Mouse (Mus musculus) left cerebral cortex, postnatal 4 days (tissue): Measurements from ENCODE around the gene Car3. TPM values are rescaled to one million over a fixed set of nuclear protein-coding genes. Genes with fewer than 3 reads are reported as not detected.
A peak's percentile ranks its signal among the peaks of the same experiment; 100 is the strongest.
"Not testable (repeated sequence)": the region's sequence is repeated elsewhere in the genome, so short reads cannot be mapped to it uniquely, and the experiment has no call there.

Experiments
- DNase-seq: peaks from one replicate; pipeline ENCODE4 v3.0.0-alpha.2; 2022
- intact Hi-C: fragments of 180-260 bp; cut with DNase I; formaldehyde crosslinking; loops from one replicate; pipeline ENCODE4 v1.15.1; 2025
- total RNA-seq, 2 experiments: library from RNA; stranded (reverse); gene quantifications; 2 replicates each; pipeline ENCODE4 v1.2.3; 2021

The Car3 gene
- 1 to 10 TPM; 1.6 to 2.2 TPM for total RNA-seq

DNA sequence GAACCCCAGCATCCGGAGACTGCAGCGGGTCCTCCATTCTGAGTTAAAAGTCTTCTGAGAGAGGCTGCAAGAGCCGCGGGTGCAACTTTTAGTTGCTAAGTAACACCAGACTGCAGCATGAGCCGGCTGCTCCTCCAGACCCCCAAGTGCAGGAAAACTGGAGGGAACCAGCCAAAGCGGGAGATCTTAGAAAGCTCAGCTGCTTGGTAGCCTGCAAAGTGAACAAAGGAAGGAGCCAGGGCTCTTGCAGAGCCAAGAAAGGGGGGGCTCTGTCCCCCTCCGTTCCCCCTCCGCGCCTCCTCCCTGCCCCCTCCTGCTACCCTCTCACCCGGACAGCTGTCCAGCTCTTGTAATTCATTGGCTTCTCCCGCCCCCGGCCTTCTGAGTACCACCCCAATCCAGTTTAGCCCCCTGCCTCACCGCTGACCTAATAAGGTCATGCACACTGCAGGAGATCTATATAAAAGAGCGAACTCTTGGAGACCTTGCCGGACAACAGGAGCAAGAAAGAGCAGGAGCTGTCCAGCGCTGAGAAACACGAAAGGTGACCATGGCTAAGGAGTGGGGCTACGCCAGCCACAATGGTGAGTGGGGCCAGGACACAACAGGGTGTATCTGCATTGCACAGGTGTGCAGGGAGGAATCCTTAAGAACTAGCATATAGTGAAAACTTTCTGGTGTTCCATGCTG is at the start of gene Car3:
Gene Car3, plus strand, starts transcription at position 491 of the 690 bp plus-strand sequence.
- DNase-seq: peak; percentile 40
- intact Hi-C loops: no loop called here

DNA sequence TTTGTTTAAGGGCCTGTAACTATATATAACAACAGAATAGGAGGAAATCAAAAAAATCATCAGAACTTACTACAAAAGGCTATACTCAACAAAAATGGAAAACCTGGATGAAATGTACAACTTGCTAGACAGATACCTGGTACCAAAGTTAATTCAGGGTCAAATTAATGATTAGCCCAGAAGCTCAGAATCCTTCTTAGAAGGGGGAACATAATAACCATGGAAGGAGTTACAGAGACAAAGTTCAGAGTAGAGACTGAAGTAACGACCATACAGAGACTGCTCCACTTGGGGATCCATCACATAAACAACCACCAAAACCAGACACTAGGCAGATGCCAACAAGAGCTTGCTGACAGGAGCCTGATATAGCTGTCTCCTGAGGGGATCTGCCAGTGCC is 47.9 kb upstream of the Car3 start:
- DNase-seq, intact Hi-C loops: not testable (repeated sequence)

DNA sequence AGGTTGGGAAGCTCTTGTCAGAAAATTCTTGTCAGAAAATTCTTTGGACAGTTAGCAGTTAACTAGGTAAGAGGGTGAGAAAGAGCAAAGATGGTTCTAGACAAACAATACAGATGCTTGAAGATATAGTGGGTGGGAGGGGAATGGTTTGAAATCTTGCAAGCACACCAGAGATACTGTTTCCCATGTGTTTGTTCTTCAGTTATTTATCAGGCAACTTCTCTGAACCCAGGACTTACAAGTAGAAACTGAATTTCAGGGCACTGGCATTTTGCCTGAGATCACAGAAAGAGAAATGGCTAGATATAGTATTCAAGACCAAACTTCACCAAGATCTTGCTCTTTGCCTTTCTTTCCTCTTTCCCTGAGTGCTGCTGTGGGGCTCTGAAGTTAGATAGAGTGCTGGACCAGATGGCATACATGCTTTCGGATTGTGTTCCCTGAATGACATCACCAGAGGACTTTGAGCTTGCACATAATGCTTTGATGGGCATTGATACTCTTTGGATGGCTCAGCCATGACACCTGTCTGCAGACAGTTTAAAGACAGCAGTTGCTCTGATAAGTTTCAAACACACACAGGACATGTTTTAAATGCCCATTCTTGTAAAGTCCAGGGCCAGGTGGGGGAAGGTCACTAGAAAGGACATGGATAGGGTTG is 43.3 kb upstream of the Car3 start:
- intact Hi-C loops: no loop called here
- DNase-seq: no peak

DNA sequence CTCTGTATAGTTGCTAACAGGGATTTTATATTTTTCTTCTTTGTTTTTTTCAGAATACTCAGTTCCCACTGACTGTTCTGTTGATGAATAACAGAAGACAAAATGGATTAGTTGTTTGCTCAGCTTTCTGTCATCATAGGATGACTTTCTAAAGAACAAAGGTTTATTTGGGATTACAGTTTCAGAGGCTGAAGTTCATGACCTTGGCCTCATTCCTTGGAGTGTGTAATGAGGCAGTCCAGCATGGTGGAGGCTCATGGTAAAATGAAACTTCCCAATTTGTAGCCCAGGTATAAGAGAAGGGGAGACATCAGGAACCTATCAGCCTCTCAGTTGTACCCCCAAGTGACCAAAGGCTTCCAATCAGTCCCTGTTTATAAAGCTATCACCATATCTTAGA is 34.4 kb upstream of the Car3 start:
- intact Hi-C loops: no loop called here
- no peak for DNase-seq

DNA sequence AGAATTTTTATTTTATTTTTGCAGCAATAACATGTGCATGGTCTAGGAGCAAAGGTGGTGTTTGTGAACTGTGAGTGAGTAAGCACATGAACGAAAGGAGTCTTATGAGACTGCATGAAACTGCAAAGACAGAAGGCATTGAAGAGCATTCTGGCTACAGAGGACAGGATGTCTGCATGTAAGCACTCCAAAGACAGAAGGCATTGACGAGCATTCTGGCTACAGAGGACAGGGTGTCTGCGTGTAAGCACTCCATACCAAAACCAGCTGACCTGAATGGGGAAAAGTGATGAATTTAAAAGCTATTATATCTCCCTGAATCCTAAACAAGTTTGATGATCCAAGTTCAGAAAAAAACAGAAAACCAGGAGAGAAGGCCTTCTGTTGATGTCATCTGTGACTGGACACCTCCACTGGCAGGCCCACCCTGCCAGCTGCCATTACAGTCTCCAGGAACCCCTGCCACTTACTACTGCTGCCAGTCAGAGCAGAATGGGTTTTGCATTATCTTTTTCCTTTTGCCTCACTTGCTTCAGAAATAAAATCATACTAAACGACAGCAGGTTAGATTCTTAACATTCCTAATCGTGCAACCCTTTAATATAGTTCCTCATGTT is 32.0 kb upstream of the Car3 start:
- intact Hi-C loops: no loop called here
- peak; percentile 2 for DNase-seq

DNA sequence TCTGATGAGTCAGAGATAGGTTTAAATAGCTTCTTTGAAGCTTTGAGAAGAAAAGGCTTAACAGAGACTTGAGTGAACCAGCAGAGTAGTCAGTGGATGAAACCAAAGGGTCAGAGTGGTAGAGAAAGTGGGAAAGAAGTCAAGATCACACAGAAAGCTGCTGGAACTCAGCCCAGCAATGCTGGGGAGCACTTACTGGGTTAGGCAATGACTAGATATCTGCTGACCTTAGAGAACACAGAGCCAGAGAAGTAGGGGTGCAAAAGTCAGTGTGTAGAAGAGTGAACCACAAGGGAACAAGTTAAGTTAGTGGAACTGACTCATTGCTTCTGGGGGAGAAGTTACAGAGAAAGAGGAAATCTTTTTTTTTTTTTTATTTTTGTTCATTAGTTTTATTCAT is 30.5 kb upstream of the Car3 start:
- no peak for DNase-seq
- intact Hi-C loops: no loop called here

DNA sequence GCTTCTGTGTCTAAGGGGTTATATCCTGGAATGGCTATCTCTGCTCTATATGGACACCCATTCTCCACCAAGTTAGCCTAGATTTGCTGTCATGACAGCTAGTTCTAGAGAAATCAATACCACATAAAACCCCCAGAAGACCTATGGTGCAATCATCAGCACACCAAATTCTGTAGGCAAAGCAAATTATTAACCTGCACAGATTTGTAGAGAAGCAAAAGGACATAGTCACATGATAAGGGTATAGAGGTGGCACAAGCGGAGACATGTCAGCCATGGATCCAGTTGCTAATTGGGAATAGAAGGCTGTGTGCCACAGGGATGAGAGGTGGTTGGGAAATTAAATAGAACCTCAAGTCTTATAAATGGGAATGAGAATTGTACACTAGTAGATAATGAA is 24.4 kb upstream of the Car3 start:
- DNase-seq: no peak
- intact Hi-C loops: no loop called here

DNA sequence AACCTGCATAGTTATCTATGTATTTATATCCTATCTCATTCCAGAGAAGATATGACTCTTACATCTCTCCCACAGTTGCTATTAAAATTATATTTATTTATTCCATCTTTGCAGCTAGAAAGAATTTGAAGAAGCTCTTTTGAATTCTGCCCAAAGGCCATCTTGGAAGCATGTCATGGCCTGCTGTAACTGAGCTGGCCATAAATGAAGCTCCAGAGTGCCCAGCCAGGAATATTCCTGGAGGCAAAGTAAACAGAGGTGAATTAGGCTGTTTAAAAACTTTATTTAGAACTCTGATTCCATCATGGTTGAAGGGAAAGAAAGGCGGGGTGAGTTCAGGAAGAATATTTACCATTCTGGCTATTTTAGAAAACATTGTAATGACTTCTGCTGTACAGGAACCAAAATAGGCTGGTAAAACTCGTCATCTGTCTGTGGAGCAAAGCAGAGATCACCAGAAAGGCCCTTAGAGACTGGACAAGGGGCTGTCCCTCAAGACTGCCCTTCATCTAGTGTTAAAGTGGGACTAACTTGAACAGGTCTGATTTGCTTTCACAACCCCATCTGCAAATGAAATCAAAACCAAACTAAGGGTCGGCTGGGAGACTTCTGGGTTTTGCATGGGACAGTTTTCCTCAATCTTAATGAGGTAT is 23.7 kb upstream of the Car3 start:
- intact Hi-C loops: no loop called here
- DNase-seq: no peak

DNA sequence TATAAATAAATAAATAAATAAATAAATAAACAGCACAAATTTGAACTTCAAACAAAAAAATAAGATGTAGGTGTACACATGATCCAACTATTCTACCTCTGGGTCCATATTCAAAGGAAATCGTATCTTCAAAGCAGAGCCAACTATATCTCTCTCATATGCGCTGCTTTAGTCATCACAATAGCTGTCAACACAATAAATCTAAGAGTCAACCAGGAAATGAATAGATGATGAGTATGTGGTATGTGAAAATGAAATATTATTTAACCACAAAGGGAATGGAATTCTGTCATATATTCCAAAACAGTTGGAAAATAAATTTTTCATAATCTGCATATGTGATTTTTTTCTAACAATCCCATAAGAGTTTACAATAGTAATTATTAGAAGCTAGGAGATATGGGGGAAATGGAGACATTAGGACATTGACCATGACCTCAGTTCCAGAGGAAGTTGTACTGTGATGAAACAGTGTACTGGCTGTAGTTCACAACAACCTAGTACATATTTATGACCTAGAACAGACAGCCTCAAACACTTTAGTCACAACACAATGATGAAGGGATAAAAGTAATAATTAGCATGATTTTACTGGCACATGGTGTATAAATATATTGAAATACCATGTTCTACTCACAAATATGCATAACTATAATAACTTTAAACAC is 14.6 kb upstream of the Car3 start:
- no peak for DNase-seq
- intact Hi-C loops: no loop called here

DNA sequence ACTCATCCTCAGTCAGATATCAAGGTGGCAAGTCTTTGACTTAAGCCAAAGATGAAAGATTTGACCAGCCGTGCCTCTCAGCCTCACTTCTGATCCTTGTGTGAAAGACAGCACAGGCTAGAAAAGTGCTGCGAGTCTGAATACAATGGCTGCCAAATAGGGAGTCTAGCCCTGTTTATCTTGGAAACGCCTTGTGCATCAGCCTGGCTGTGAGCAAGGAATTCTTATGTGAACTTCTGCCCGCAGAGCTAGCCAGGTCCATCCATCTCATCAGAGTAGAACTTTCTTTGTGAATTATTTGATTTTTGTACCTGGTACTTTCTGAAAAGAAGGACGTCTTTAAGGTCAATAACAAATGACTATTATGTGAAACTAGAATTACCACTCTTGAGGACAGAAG is 9.3 kb upstream of the Car3 start:
- no peak for DNase-seq
- intact Hi-C loops: no loop called here

DNA sequence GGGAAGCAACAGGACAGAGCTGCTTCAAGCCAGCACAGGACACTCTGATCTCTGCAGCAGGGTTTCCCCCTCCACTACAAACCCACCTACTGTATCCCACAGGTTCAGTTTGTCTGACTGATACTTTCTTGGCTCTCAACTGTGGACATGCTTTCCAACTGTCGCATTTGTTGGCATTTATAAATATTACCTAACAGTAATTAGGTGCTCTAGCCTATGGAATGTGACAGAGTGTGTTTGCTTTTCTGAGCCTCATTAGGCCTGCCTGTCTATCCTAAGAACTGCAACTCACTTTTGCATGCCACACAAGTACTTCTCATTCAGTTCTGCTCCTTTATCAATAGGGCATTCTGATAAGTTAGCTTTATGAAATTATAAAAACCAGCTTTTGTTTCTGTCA is 8.9 kb upstream of the Car3 start:
- no peak for DNase-seq
- intact Hi-C loops: no loop called here

DNA sequence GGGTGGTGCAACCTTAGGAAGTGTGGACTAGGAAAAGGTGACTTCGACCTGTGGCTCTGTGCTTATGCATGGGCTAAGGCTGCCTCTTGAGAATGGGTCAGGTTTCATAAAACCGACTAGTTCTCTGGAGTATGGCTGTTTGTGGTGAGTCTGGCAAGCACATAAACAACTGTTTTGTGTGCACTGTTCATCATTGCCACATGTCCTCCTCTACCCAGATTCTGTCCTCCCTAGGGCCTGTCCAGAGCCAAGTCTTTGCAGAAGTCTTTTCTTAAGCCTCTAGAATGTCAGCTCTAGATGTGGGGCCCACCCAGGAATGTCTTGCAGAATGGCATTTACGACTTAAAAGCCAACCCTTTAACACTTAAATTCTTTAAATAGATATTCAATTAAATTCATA is 5.4 kb upstream of the Car3 start:
- DNase-seq: no peak
- intact Hi-C loops: no loop called here

DNA sequence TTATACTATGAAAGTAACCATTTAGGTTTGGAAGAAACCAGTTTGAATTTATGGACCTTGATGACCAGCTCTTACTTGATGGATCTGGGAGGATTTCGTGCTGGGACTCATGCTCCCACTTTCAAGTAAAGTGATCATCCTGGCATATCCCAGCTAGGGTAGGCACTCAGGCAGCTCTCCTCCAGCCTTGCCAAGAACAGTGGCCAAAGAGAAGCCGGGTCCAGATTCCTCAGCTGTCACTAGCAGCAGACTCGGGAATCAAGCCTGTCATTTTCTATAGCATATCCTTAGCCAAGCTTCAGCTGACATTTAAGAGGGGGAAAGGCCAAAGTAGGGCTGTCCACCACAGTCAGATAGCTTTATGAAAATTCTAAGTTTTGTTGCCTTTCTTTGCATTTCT is 3.0 kb upstream of the Car3 start:
- DNase-seq: peak; percentile 39

DNA sequence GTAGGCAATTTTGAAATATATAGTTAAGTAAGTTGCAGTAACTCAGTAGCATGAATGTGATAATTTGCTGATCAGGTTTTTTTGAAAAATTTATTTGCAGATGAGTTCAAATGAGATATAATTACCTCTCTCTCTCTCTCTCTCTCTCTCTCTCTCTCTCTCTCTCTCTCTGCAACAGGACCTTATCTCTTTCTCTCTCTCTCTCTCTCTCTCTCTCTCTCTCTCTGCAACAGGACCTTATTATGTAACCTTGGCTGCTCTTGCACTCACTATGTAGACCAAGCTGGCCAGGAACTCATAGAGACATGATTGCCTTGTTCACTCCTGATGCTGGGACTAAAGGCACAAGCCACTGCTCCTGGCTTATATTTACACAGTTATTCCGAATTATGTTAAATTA is 2.1 kb upstream of the Car3 start:
- no peak for DNase-seq
- intact Hi-C loops: no loop called here

More for the DNA sequence above, 3.0 kb upstream of the Car3 start:
- intact Hi-C loops: no loop called here

DNA sequence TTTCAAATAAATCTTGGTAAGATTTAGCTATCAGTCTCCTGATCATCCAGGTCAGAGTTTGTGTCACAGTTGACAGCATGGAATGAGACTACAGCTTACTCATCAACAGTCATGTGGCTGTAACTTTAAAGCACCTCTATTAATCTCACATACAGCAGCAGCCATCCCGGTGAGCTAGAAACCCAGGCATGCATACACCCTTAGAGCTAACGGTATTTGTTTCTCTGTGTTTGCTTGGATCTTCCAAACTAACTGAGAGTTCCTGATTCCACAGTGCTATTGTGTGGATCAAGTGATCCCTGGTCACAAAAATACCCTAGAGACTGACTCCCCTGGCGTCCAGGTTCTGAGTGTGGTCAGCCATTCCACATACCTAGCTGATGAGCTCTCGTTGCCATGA is 1.5 kb upstream of the Car3 start:
- DNase-seq: no peak
- intact Hi-C loops: no loop called here

DNA sequence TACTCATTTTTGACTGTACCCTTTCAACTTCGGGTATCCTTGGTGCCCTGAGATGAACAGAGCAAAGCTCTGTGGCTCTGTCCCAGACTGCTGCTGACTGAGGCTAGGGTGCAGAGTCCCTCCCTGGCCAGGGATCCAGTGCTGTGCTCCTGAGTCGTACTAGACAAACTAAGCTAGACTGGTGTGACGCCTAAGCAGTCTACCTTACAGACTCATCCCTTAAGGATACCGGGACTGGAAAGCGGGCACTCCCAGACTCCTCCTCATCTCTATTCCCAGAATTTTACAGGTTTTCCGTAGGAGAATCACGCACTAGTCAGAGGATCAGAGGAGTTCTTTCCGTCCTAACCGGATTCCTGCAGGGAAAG is 674 bp upstream of the Car3 start:
- DNase-seq: peak; percentile 22
- intact Hi-C loops: no loop called here

DNA sequence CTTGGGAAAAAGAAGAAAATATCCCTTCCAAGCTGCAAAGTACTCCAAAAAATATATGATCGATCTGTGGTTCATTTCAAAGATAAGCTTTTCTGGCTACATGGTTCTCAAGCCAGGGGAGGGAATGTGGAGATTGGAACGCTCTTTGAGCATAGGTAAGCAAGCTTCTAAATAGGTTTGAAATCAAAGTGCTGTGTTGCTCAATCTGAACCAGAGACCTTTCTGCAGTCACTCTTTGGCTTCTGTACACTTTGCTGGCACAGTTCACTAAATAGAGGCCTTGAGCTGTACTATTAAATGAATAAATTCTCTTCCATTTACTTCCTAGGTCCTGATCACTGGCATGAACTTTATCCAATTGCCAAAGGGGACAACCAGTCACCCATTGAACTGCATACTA is 610 bp downstream of the Car3 start:
- intact Hi-C loops: no loop called here

DNA sequence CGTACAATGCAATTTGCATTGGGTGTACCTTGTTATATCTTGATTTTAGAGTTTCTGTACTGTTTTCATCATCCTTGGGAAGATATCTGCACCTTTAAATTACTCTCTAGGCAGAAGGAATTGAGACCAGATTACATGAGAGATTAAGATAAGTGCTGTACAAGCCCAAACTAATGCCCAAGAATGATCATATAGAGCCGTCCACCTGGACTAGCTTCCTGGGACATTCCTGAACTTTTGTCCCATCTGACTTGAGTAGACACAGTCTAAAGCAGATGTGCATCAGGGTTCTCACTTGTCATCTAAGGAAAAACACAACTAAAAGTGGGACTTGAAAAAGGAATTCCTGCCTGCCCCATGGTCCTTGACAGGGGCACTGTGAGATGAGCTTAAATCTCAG is 2.6 kb downstream of the Car3 start:
- no peak for DNase-seq
- intact Hi-C loops: no loop called here

More for the DNA sequence above, 610 bp downstream of the Car3 start:
- no peak for DNase-seq

DNA sequence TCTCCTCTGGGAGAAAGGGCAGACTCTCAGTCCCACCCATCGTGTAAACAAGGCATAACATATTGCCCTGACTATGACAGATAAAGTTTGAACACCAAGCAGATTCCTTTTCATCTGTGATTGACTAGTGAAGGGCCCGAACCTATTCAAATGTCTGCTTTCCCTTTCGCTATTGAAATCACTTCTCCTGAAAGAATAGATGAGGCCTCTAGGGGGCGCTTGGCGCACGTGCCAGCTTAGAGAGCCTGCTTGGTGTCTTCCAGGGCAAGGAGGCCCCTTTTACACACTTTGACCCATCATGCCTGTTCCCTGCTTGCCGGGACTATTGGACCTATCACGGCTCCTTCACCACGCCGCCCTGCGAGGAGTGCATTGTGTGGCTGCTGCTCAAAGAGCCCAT is 6.5 kb downstream of the Car3 start:
- peak; percentile 73 for DNase-seq
- intact Hi-C loops: loop anchor here (5.0 kb wide), 1 partner anchor 328 kb away; no protein-coding TSS in a partner anchor

DNA sequence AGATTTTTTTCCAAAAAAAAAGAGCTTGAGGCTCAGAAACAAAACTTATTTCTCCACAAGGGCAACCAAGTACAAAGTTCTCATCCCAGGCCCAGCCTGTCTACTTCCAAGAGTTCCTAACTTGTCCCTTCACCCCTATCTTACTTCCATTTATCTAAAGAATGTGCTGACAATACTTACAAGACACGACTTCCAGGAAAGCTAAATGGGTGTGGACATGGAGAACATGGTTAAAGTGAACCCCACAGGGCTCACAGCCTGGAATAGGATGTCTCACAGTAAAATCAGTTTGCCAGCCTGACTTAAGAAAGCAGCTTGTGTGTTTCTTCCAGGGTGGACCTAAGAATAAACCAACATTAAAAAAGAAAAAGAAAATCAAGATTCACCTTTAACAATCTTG is 7.2 kb downstream of the Car3 start:
- intact Hi-C loops: loop anchor here (5.0 kb wide), 1 partner anchor 327 kb away; no protein-coding TSS in a partner anchor
- no peak for DNase-seq

DNA sequence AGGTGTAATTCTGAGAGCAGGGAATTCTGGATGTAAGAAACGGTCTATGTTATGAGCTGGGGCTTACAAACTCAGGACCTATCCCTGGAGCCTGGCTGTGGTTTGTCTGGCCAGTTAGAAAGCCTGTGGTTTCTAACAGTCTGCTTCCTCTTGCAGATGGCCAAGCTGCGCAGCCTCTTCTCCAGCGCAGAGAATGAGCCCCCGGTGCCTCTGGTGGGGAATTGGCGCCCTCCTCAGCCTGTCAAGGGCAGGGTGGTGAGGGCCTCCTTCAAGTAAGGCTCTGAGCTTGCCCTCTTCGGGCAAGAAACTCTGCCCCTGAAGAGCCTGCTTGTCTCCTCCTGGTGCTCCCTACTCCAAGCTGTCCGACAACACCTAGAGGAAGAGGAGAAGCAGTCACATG is 8.1 kb downstream of the Car3 start:
- peak; percentile 35 for DNase-seq
- intact Hi-C loops: loop anchor here (5.0 kb wide), 1 partner anchor 326 kb away; no protein-coding TSS in a partner anchor
